Mouse (Mus musculus) small intestine, adult 2 months (tissue): Measurements from ENCODE around the gene Cdk6.

Source experiments
- CTCF ChIP-seq: fragments of 200-500 bp; IDR thresholded peaks from 2 replicates; pipeline ENCODE4 v1.5.1; 2012; ENCODE audit warnings: low read depth, mild to moderate bottlenecking, control low read depth, inconsistent platforms, low read length, moderate library complexity, mixed read lengths; ENCODE audit not compliant: insufficient replicate concordance, insufficient read length; ENCODE audit errors: extremely low read depth
- POLR2A ChIP-seq: fragments of 200-500 bp; IDR thresholded peaks from 2 replicates; pipeline ENCODE4 v1.6.1; 2012; ENCODE audit warnings: low read depth, mild to moderate bottlenecking, control low read depth, inconsistent platforms, low read length, moderate library complexity

- TF ChIP-seq CTCF (no peak), POLR2A (no peak)
Measured at GRCm38 (mm10) chr5:3376167-3376566, 34.9 kb downstream of the Cdk6 start.
